Mouse (Mus musculus) neutrophil, adult 5-6 weeks (primary cell): ENCODE data around the gene Lbp. TPM values are rescaled to one million over a fixed set of nuclear protein-coding genes. Genes with fewer than 3 reads are reported as not detected.

Experiments
- ATAC-seq: fragments of 151-379, 151-347 bp; 2 replicates; pipeline ENCODE4 v1.8.0; 2017; ENCODE audit warnings: mild to moderate bottlenecking, moderate TSS enrichment; ENCODE audit not compliant: insufficient number of reproducible peaks, poor library complexity, low FRiP score, severe bottlenecking; ENCODE audit errors: extremely low read depth
- total RNA-seq: library from RNA; stranded (forward); fragments of 200-1000 nt; gene quantifications from 2 replicates; pipeline ENCODE4 v1.2.3, GENCODE M21; 2017

The Lbp gene
- total RNA-seq, 1 experiment from 2014 or later: 1.2 TPM

DNA sequence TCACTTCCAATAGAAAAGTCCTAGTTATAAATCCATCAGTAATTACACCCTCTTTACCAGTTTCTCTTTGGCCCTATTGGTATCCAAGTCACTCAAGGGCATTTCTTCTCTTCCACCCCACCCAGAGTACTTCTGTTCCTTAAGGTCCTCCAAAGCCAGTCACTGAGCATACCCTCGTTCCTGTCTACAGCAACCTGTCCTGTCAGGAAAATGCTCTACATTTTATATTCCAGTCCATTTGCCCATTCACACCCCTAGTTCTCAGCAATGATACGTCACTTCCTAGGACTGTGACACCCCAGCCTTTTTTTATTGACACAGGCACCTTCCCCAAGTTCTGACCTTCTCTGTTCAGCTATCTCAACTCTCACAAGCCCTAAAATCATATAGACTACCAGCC is 48.9 kb downstream of the Lbp start:
- no peak for ATAC-seq

DNA sequence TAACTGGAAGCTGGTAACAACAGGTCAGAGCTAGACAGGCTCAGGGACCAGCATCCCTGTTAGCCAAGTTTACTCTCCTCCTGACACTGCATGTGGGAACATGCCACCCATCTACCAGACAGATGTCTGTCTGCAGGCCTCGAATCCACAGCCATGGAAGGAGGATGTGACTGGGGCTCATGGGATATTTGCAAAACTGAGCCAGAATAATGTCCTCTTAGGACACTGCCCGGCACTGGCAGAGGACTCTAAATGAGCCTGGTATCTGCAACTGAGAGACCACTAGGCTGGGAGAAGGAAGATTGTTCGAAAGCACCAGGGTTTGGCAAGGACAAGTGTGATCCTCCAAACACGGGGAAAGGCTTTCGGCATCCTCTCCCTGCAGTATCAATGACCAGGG is 49.8 kb downstream of the Lbp start:
- ATAC-seq: no peak

DNA sequence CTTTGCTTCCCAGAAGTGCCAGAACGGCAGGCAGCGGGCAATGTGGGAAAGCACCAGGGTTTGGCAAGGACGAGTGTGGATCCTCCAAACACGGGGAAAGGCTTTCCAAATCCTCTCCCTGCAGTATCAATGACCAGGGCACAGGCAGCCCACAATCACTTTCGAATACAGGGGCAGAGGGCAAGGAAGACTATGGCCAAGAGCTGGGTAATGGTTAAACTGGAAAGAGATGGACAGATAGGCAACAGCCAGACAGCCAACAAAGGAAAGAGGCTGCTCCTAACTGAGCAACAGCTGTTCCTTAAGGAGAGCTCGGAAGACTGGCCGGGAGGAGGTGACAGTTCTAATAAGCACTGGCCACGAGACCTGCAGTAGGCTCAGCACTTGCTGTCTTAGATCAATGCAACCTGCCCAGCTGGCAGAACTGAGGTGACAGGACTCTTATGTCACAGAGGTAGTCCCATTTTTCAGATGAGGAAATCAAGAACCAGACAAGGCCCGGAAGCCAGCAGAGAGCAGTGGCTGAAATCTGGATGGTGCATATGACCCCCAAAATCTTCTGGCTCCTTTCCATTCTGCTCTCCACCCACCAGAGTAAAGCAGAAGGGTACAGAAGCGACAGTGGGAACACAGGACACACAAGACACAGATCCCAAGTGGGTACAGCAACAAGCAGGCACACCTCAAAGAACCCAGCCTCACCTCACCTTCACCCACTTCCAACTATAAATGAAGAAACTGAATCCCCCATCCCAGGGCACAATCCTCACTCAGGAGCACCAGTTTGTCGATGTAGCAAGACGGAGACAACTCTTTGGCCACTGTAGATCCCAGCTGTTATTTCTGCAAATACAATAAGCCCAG is 53.7 kb downstream of the Lbp start:
- no peak for ATAC-seq

DNA sequence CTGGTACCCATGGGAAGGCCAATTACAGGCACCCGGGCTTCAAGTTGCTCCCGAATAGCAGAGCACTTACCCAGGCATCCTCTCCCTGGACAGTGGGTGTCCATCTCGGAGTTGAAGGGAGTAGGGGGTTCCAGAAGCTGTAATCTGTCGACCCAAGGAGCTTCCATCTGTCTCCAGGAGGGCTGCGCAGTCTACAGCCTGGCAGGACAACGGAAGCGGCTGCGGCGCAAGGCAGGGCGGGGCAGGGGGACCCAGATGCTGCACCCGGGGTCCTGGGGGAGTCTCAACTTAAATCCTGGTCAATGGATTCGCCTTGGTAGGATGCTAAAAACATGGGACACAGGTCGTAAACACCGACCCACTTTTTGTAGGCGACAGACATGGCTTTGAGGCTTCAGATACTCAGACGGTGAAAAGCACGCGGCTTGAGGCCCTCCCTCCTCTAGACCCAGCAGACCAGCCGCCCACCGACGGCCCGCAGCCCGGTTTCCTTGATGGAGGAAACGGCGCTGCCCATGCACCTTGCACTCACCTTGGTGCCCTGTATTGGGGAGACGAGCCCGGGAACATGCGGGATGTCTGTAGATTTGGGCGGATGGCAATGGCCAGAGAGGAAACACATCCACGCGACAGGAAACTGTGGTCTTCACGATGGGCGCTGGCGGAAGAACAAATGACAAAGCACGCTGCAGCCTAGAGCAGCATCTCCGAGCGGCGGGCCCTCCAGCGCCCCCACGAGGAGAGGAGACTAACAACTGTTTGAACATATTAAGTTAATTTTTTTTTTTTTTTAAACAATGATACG is 54.8 kb downstream of the Lbp start:
- ATAC-seq: peak; percentile 90

DNA sequence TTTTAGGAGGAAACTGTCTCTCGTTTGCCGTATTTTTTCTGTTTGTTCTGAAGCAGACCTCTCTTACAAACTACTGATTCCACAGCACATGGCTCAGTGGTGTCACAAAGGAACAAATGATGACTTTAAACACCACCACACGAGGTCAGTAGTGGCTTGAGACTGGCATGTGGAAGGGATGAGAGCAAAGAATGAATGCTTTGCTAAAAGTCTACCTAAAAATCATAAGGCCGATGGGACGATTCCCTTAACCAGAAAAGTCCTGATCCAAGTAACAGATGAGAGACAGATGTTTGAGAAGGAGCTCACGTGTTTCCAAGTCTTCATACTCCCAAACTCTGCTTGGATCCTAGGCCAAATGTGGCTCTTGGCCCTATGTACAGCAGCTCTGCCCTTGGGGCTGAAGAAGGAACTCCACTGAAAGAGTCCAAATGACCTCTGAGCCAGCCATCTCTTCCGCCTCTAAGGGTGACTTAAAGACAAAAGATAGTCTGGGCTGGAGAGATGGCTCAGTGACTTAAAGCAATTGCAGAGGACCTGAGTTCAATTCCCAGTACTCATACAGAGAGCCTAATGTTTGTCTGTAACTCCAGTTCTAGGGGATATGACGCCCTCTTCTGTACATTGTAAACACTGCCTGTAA is 55.5 kb downstream of the Lbp start:
- no peak for ATAC-seq

DNA sequence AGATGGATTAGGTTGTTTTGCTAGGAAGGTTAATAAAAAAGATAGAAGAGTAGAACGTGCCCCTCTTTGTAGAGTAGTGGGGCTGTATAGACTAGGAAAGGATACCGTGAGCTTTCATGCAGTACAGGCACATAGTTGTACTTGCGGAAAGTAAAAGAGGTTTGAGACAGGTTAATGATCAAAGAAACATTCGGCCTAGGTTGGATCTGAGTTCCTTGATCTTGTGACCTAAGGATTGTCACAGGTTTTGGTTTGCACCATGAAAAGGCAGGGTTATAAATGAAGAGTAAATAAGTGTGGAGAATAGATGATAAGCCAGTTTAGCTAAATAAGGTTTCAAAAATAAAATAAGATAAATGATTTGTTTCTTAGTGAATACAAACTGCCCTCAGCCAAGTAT is 57.9 kb downstream of the Lbp start:
- ATAC-seq: no peak

DNA sequence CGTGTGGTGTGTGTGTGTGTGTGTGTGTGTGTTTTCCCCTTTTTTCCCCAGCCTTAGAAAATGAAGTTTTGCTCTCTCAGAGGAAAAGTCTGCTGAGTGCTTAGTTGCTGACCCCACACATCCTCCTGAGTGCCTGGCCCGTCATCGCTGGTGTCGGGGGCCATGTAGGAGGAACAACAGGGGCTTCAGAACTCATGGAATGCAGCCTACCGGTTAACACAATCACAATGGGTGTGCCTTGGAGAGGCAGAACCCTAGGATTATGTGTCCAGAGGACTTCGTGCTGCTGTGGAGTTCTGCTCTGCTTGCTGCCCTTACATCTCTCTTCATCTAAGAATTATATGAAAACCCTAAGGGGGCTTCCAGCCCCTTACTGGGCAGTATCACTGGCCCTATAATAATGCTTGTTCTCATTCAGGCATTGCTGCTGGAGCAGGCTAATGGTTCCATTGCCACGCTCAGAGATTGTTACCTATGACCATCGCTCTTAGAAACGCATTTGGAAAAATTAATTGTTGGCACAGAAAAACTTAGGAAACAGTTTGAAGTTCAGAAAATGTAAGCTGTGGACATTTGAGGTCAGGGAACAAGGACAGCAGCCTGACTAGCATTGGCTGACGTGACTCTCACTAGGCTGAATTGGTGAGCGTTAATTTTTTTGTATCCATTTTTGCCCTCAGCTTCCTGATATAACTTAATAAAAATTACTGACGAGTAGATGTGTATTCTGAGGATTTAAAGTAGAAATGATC is 59.0 kb downstream of the Lbp start:
- no peak for ATAC-seq

DNA sequence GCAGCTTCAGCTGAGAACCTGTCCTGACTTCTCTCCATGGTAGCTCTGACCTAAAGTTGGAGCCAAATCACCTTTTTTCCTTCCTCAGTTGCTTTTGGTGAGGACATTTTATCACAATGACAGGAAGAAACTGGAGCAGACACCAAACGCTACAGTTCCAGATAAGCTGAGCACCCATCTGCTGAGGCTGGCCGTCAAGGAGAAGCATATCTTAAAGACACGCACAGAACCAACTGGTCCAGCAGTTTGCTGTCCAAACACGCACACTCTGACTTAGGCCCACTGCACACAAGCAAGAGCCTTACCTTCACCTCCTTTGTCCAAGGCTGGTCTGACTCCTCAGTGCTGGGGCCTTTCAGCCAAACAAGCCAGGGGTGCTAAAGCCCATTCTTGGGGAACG is 61.4 kb downstream of the Lbp start:
- ATAC-seq: no peak

DNA sequence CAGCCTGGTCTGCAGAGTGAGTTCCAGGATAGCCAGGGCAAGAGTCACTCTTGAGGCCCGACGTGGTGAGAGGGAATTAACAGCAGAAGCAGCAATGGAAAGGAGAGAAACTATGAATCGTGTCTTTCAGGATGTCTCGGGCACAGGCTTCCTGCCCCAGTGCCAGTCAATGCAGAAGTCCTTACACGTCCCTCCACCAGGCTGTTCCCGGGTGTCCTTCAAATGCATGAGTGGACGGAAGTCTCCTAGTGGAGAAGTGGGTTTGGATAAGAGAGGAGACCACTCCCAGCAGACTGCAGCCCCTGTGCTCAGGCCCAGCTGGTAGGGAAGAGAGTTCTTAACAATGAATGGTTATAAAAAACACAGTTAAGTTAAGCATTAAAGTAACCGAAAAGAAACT is 62.0 kb downstream of the Lbp start:
- no peak for ATAC-seq

DNA sequence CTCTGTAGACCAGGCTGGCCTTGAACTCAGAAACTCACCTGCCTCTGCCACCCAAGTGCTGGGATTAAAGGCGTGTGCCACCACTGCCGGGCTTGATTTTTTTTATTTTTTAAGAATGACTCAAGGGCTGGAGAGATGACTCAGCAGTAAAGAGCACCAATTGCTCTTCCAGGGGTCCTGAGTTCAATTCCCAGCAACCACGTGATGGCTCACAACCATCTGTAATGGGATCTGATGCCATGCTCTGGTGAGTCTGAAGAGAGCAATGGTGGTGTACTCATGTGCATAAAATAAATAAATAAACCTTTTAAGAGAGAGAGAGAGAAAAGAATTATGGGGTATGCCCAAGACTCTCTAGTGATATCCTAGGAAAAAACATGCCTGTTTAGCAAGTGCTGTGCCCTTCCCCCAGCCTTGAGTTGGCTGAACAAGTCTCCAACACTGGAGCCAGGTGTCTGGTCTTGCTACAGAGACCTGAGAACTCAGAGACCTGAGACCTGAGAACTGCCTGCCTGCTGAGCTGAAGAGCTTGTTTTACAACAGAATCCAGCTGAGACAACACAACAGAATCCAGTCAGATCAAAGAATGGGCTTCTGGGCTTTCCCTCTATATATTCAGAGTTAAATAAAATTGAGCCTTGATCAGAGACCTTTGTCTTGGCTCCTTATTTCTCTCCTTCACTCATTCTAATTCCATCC is 63.3 kb downstream of the Lbp start:
- no peak for ATAC-seq

DNA sequence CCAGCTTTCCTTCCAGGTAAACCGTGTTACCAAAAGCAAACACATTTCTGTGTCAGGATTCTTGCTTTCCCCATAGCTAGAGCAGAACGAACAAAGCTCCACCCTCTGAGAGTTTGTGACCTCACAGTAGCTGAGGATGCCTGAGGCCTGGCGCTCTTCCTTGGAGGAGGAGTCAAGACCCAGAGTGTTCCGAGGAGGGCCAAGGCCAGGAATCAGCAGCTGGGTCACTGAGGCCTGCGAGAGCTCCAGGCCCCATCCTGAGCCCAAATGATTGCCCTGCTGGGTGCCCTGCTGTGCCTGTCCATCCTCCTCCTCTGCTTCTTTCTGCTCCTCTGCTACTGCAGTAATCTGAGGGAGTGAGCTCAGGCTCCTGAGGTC is 63.9 kb downstream of the Lbp start:
- ATAC-seq: no peak

DNA sequence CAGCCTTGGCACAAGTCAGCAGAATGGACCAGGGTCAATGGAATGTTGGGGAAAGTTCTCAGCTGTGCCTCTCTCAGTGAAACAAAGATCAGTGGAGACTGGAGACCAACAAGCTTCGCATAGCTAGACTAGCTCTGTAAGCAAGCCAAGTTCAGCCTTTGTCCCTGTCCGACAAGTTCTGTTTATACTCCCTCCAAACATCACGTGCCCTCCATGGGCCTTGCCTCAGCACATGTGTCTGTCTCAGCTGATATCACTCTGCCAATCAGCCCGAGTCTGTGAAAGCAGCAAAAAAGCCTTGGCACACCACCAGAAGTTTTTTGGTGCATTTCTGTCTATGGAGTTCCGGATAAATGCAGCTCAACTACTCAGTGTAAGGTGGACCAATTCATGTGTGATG is 66.8 kb downstream of the Lbp start:
- ATAC-seq: no peak

DNA sequence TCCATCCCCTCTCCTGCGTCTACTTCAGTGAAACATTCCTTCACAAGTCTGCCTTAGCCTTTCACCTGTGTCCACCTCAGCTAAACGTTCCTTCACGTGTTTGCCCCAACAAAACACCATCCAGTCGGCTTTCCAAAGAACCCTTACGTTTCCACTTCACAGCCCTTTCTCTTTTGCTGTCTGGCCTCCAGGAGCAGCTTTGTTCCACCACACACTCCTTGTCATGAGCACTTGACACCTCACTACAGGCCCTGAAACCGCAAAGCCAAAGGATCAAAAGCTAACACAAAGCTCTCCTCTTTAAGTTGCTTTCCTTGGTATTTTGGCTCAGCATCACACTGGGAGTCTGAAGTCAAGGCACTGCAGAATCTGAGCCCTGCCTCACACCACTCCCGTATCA is 67.2 kb downstream of the Lbp start:
- no peak for ATAC-seq

DNA sequence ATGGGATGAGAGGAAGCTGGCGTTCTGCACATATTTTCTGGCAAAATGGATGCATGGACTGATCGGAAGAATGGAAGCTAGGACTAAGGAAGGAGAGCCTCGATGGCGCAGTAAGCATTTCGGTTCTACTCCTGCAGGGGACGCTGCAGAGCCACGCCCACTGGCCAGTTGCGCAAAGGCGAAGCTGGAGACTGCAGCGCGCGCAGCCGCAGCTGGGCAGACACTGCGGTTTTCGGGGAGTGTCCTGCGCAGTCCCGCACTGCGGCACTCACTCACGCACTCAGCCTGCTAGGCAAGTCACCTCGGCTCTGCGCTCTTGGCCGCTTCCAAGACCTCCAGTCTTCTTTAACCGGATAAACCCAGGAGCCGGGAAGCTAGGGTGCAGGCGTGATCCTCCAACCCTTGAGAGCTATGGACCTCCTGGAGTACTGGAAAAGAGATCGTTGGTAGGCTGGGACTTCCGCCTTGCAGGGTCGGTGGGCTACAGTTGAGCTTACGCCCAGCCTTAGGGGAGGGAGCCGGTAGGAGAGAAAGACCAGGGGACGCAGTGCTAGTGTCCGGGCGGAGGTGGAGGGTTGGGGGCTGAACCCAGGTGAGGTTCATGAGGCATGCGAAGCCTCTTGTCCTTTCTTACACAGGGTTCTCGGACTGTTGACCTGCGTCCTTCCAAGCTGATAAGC is 69.3 kb downstream of the Lbp start, which contains the start of gene Snhg11:
Gene Snhg11, plus strand, starts transcription at position 196 of the 680 bp plus-strand sequence.
- ATAC-seq: no peak

DNA sequence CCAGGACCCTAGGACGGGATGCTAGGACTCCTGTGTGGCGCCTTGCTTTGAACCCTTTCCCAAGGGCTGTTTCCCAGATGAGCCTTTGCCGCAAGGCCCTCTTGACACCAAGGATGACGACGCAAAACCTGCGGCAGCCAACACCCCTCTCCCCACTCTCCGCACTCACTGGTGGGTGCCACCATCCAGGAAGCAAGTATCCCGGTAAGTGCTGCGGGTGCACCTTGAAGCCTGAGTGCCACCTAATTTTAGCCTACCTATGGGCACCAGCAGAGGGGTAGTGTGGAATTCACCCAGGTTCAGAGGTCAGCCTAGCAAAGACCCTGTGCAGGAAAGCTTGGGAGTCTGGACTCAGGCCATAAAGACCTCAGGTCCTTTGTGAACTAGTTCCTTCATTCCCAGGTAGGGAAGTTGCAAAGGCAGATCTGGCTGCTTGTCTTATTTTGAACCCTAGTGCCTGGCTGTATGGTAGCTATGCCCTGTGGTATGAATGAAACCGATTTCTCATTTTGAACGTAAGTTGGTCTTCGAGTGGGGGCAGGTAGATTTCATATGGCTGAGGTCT is 69.9 kb downstream of the Lbp start:
- ATAC-seq: no peak

DNA sequence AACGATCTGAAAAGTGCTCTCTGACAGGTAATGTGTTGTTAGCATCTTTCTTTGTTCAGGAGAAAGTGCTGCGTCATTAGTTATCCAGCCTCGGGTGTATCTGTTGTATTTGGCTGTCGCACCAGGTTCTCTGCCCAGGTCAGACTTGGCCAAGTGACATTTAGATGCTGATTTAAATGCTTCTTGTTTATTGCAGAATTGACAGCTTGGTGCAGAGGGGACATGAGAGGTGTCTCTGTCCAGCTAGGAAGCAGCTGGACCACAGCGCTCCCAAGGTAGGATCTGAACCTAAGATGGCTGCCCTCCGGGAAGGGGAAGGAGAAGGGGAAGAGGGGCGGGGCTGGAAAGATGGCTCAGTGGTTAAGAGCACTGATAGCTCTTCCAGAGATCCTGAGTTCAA is 70.5 kb downstream of the Lbp start:
- no peak for ATAC-seq

DNA sequence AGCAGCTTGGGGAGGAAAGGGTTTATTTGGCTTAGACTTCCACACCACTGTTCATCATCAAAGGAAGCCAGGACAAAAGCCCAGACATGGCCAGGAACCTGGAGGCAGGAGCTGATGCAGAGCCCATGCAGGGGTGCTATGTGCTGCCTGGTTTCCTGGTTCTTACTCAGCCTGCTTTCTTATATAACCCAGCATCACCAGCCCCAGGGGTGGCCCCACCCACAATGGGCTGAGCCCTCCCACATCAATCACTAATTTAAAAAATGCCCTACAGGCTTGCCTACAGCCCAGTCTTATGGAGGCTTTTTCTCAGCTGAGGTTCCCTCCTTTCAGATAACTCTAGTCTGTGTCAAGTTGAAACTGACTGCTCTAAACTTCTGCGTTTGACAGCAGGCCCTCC is 71.5 kb downstream of the Lbp start:
- ATAC-seq: no peak
